Mouse (Mus musculus) bone marrow macrophage, adult 2 months (primary cell): Measurements from ENCODE around the gene Ccdc28a. TPM values are rescaled to one million over a fixed set of nuclear protein-coding genes. Genes with fewer than 3 reads are reported as not detected.

Source experiments
- H3K27ac ChIP-seq: 2 replicates; pipeline ENCODE4 v1.5.1; 2012; ENCODE audit warnings: low read depth, low read length; ENCODE audit not compliant: insufficient read depth
- H3K4me1 ChIP-seq: 2 replicates; pipeline ENCODE4 v1.6.1; 2012; ENCODE audit warnings: low read length; ENCODE audit not compliant: control insufficient read depth, insufficient read depth
- H3K4me3 ChIP-seq: 2 replicates; pipeline ENCODE4 v1.5.1; 2012; ENCODE audit warnings: mild to moderate bottlenecking, low read length, moderate library complexity; ENCODE audit not compliant: insufficient read depth
- CTCF ChIP-seq: IDR thresholded peaks from 2 replicates; pipeline ENCODE4 v1.5.1; 2012; ENCODE audit warnings: low read depth, mild to moderate bottlenecking, low read length, moderate library complexity
- POLR2A ChIP-seq: IDR thresholded peaks from 2 replicates; pipeline ENCODE4 v1.6.1; 2012; ENCODE audit warnings: mild to moderate bottlenecking, low read depth, low read length, borderline replicate concordance
- polyA plus RNA-seq: library from polyadenylated mRNA; stranded (reverse); fragments of >200 nt; gene quantifications from 2 replicates; pipeline ENCODE4 v1.2.4, GENCODE M21; 2012; ENCODE audit not compliant: missing spikeins, insufficient read depth, insufficient read length

Ccdc28a gene
- polyA plus RNA-seq, 1 experiment = 15.7 TPM

- TF ChIP-seq CTCF (no peak), POLR2A (no peak)
- Histone ChIP-seq H3K4me3 (no peak overlapping the region), H3K27ac (no peak overlapping the region), H3K4me1 (no peaks in the 10 kb centered on the region)
Measured at GRCm38 (mm10) chr10:18175087-18175486, 59.7 kb downstream of the Ccdc28a start.

Other genes with a start within 250 kb of the Ccdc28a start
- gene Abracl, start 211.7 kb downstream of the Ccdc28a start, polyA plus RNA-seq = 107 and 136 TPM in 2 replicates
- 23.1 and 27.2 TPM in 2 replicates for gene Reps1, start 179.1 kb downstream of the Ccdc28a start, polyA plus RNA-seq
- not detected in 2 replicates for gene Ect2l, start 24.1 kb downstream of the Ccdc28a start, polyA plus RNA-seq
- 0.20 TPM in 1 of 2 replicates, not detected in the other for gene Nhsl1, start 84.0 kb upstream of the Ccdc28a start, polyA plus RNA-seq